ENCODE assay signal across 50 mouse cellular contexts in the genomic region with DNA sequence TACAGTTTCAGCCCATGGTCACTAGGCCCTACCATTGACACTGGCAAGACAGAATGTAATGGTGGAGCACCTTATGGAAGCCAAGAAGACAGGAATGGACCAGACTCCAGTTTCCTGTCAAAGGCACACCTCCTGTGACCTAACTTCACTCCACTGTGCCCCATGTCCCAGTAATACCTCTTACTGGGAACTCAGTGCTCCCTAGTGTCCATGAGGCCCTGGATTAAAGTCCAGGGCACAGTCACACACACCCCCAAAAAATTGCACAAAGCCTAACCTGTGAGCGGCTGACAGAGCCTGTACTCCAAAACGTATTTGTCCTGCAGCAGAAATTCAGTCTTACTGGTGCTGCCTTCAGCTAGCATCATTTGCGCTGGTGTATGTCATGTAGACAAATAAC. TPM values are rescaled to one million over a fixed set of nuclear protein-coding genes. Genes with fewer than 3 reads are reported as not detected.
"Had no signal": no experiment of that assay in that cellular context is flagged by ENCODE, and none has a peak within 500 bp of the region (broad histone marks: within the 10 kb centered on the region; RNA-seq: fewer than 3 reads in every experiment).

No protein-coding gene starts in this region.

- H3K4me2 ChIP-seq: heart, embryonic 11.5 days; heart, embryonic 12.5 days; heart, embryonic 13.5 days; heart, embryonic 15.5 days; hindbrain, embryonic 12.5 days; hindbrain, embryonic 13.5 days; hindbrain, embryonic 14.5 days; hindbrain, embryonic 15.5 days; intestine, embryonic 15.5 days; kidney, embryonic 15.5 days had no signal

- DNase-seq: heart, adult 18-20 months; heart, adult 2 months; heart, postnatal 10 days; heart, postnatal 14 days; heart, postnatal 36 days; heart, postnatal 4 days; kidney, adult 11 months; kidney, adult 18-20 months; kidney, adult 2 months; kidney, adult 8-10 months; kidney, adult 9 months; kidney, postnatal 10 days; kidney, postnatal 14 days; kidney, postnatal 25 days; kidney, postnatal 36 days; kidney, postnatal 4 days; layer of hippocampus, adult 9-11 months had no signal

- H3K27me3 ChIP-seq: heart, embryonic 12.5 days; heart, embryonic 13.5 days; heart, embryonic 15.5 days; hindbrain, embryonic 12.5 days; hindbrain, embryonic 13.5 days; hindbrain, embryonic 15.5 days; intestine, embryonic 15.5 days; kidney, embryonic 15.5 days had no signal

- H3K9ac ChIP-seq: heart, embryonic 12.5 days; heart, embryonic 13.5 days; heart, embryonic 15.5 days; hindbrain, embryonic 12.5 days; hindbrain, embryonic 13.5 days; hindbrain, embryonic 14.5 days; hindbrain, embryonic 15.5 days; intestine, embryonic 15.5 days; kidney, embryonic 15.5 days had no signal

- ATAC-seq: hindbrain, embryonic 16.5 days; hindbrain, postnatal 0 days; inflammation-experienced regulatory T-cells, adult 6 months; intestine, embryonic 15.5 days; intestine, embryonic 16.5 days; intestine, postnatal 0 days had no signal

- H3K4me1 ChIP-seq: heart, embryonic 10.5 days; heart, embryonic 12.5 days; heart, embryonic 13.5 days; heart, embryonic 15.5 days; hindbrain, embryonic 10.5 days; hindbrain, embryonic 12.5 days; hindbrain, embryonic 13.5 days; hindbrain, embryonic 15.5 days; intestine, embryonic 15.5 days; kidney, embryonic 15.5 days had no signal

- H3K27ac ChIP-seq: heart, adult 2 months; heart, embryonic 10.5 days; heart, embryonic 13.5 days; heart, embryonic 15.5 days; hindbrain, embryonic 10.5 days; hindbrain, embryonic 12.5 days; hindbrain, embryonic 13.5 days; hindbrain, embryonic 14.5 days; hindbrain, embryonic 15.5 days; hindbrain, postnatal 0 days; intestine, embryonic 15.5 days; kidney, embryonic 15.5 days; kidney, postnatal 0 days; layer of hippocampus, adult 2 months had no signal

- H3K4me3 ChIP-seq: heart, adult 2 months; heart, embryonic 10.5 days; heart, embryonic 12.5 days; heart, embryonic 13.5 days; heart, embryonic 15.5 days; hindbrain, embryonic 10.5 days; hindbrain, embryonic 12.5 days; hindbrain, embryonic 13.5 days; hindbrain, embryonic 15.5 days; intestine, embryonic 15.5 days; kidney, embryonic 15.5 days; layer of hippocampus, adult 2 months had no signal

- H3K9me3 ChIP-seq: heart, embryonic 10.5 days; heart, embryonic 12.5 days; heart, embryonic 13.5 days; heart, embryonic 15.5 days; hindbrain, embryonic 10.5 days; hindbrain, embryonic 12.5 days; hindbrain, embryonic 13.5 days; hindbrain, embryonic 15.5 days; intestine, embryonic 15.5 days; kidney, embryonic 15.5 days had no signal

RNA-seq across cellular contexts. Expression of gene Gm4981, which starts 59.1 kb away (rescaled TPM):
- total RNA-seq: heart, adult 18-20 months; heart, adult 2 months; heart, adult 8-10 months; heart, postnatal 10 days; heart, postnatal 14 days; heart, postnatal 25 days; heart, postnatal 36 days; heart, postnatal 4 days; hematopoietic stem cell, adult 5-6 weeks; hindbrain, postnatal 0 days; layer of hippocampus, adult 18-20 months; layer of hippocampus, adult 2 months; layer of hippocampus, adult 8-10 months; layer of hippocampus, postnatal 10 days had no signal
- polyA plus RNA-seq: heart, adult 2 months; heart, embryonic 11.5 days; heart, embryonic 12.5 days; heart, embryonic 13.5 days; heart, embryonic 14.5 days; heart, embryonic 15.5 days; heart, embryonic 16.5 days; heart, postnatal 0 days; hindbrain, embryonic 10.5 days; hindbrain, embryonic 11.5 days; hindbrain, embryonic 12.5 days; hindbrain, embryonic 13.5 days; hindbrain, embryonic 14.5 days; hindbrain, embryonic 15.5 days; hindbrain, embryonic 16.5 days; hindbrain, postnatal 0 days; inflammation-experienced regulatory T-cells, adult 6 months; intestine, embryonic 14.5 days; intestine, embryonic 15.5 days; intestine, embryonic 16.5 days; intestine, postnatal 0 days; kidney, adult 2 months; kidney, embryonic 14.5 days; kidney, embryonic 15.5 days; kidney, embryonic 16.5 days; kidney, postnatal 0 days; large intestine, adult 2 months had no signal
